13 mouse cellular contexts compared by ENCODE assay signal in genomic region chr1:152164843-152165489, GRCm38 (mm10).
DNase-seq lines count a peak whose midpoint lies in the region; ATAC-seq and TF ChIP-seq lines count a peak whose summit lies in the region.
"Had no signal": no experiment of that assay in that cellular context is flagged by ENCODE, and none has a peak within 500 bp of the region (broad histone marks: within the 10 kb centered on the region; RNA-seq: fewer than 3 reads in every experiment).

No protein-coding gene starts in this region.

- no peaks in the 10 kb centered on the region for H3K27me3 ChIP-seq in intestine, embryonic 16.5 days (replicated peaks; ENCODE audit: control insufficient read depth, insufficient read depth, low read length)
- H3K27me3 ChIP-seq in intestine, postnatal 0 days (replicated peaks; ENCODE audit: control insufficient read depth, insufficient read depth, low read length): no peaks in the 10 kb centered on the region
- H3K27me3 ChIP-seq in hindbrain, embryonic 10.5 days (ENCODE audit: insufficient read depth, poor library complexity, severe bottlenecking): no peaks in the 10 kb centered on the region
- H3K27me3 ChIP-seq in midbrain, embryonic 16.5 days (ENCODE audit: control insufficient read depth, insufficient read depth, low read depth, low read length): no peaks in the 10 kb centered on the region
- H3K27me3 ChIP-seq: embryonic facial prominence, embryonic 15.5 days had no signal

- 0 out of 2 replicates have a peak overlapping the region, but pooled peaks have one; percentile 14 for H3K27ac ChIP-seq in intestine, embryonic 16.5 days (ENCODE audit: low read length)
- no peak overlapping the region for H3K27ac ChIP-seq in intestine, postnatal 0 days (ENCODE audit: low read depth, low read length)
- peak overlapping the region; percentile 82 for H3K27ac ChIP-seq in hindbrain, embryonic 10.5 days
- peak overlapping the region; percentile 48 for H3K27ac ChIP-seq in midbrain, embryonic 16.5 days (ENCODE audit: low read length)
- H3K27ac ChIP-seq: embryonic facial prominence, embryonic 15.5 days; left cerebral cortex, adult 2 months; macrophage had no signal

- H3K36me3 ChIP-seq in intestine, embryonic 16.5 days (ENCODE audit: control insufficient read depth, insufficient read depth, low read length): no peaks in the 10 kb centered on the region
- no peaks in the 10 kb centered on the region for H3K36me3 ChIP-seq in intestine, postnatal 0 days (ENCODE audit: control insufficient read depth, insufficient read depth)
- H3K36me3 ChIP-seq in hindbrain, embryonic 10.5 days: no peaks in the 10 kb centered on the region
- no peaks in the 10 kb centered on the region for H3K36me3 ChIP-seq in midbrain, embryonic 16.5 days (ENCODE audit: control insufficient read depth, insufficient read depth, low read length)
- H3K36me3 ChIP-seq: embryonic facial prominence, embryonic 15.5 days had no signal

- no peak for ATAC-seq in intestine, embryonic 16.5 days
- ATAC-seq in intestine, postnatal 0 days: no peak
- peak; percentile 61 for ATAC-seq in midbrain, embryonic 16.5 days

- H3K9me3 ChIP-seq in intestine, embryonic 16.5 days (ENCODE audit: control insufficient read depth, low read length): no peaks in the 10 kb centered on the region
- H3K9me3 ChIP-seq in intestine, postnatal 0 days (ENCODE audit: control insufficient read depth): no peaks in the 10 kb centered on the region
- H3K9me3 ChIP-seq in hindbrain, embryonic 10.5 days: no peaks in the 10 kb centered on the region
- no peaks in the 10 kb centered on the region for H3K9me3 ChIP-seq in midbrain, embryonic 16.5 days (replicated peaks; ENCODE audit: control insufficient read depth, low read length, poor library complexity, severe bottlenecking)
- H3K9me3 ChIP-seq: embryonic facial prominence, embryonic 15.5 days had no signal

- no peak overlapping the region for H3K9ac ChIP-seq in intestine, embryonic 16.5 days (ENCODE audit: low read depth, low read length)
- no peak overlapping the region for H3K9ac ChIP-seq in intestine, postnatal 0 days (ENCODE audit: low read depth, low read length)
- no peak overlapping the region for H3K9ac ChIP-seq in midbrain, embryonic 16.5 days (ENCODE audit: low read depth, low read length)
- H3K9ac ChIP-seq: embryonic facial prominence, embryonic 15.5 days had no signal

- DNase-seq in cerebellum, postnatal 25 days: peak; percentile 25 to 28
- DNase-seq in hindbrain, embryonic 10.5 days (ENCODE audit: low spot score): peak; percentile 8
- no peak for DNase-seq in adrenal gland, postnatal 25 days
- DNase-seq in testis, postnatal 10 days (ENCODE audit: low spot score): no peak
- DNase-seq in urinary bladder, adult 18-20 months (ENCODE audit: low spot score in 2 of 2): no peak
- DNase-seq: adrenal gland, postnatal 36 days; thymus, postnatal 25 days had no signal

- no peak overlapping the region for H3K4me3 ChIP-seq in intestine, embryonic 16.5 days (ENCODE audit: low read length)
- no peak overlapping the region for H3K4me3 ChIP-seq in intestine, postnatal 0 days (ENCODE audit: low read depth, low read length)
- H3K4me3 ChIP-seq in hindbrain, embryonic 10.5 days: no peak overlapping the region
- H3K4me3 ChIP-seq in midbrain, embryonic 16.5 days (ENCODE audit: low read depth, low read length): no peak overlapping the region
- H3K4me3 ChIP-seq: embryonic facial prominence, embryonic 15.5 days; left cerebral cortex, adult 2 months had no signal

- no peak for TF ChIP-seq CTCF in intestine, postnatal 0 days (IDR thresholded peaks at IDR 0.05; ENCODE audit: low read depth)

- WGBS in intestine, embryonic 16.5 days: 56% methylated on average over 12 of the region's 12 CpGs
- WGBS in intestine, postnatal 0 days: 64% methylated on average over 12 of the region's 12 CpGs
- WGBS in hindbrain, embryonic 10.5 days: 60% methylated on average over 12 of the region's 12 CpGs
- WGBS in midbrain, embryonic 16.5 days: 20% methylated on average over 12 of the region's 12 CpGs

- peaks cover 2% of the 10 kb centered on the region; the same call in 1 of the 2 replicates for H3K4me1 ChIP-seq in intestine, embryonic 16.5 days (ENCODE audit: control insufficient read depth, insufficient read depth, low read length)
- no peaks in the 10 kb centered on the region for H3K4me1 ChIP-seq in intestine, postnatal 0 days (replicated peaks; ENCODE audit: control insufficient read depth, insufficient read depth, low read length)
- peaks cover 24% of the 10 kb centered on the region for H3K4me1 ChIP-seq in hindbrain, embryonic 10.5 days (replicated peaks)
- H3K4me1 ChIP-seq in midbrain, embryonic 16.5 days (ENCODE audit: control insufficient read depth, insufficient read depth, low read length): peaks cover 8% of the 10 kb centered on the region

- no peak overlapping the region for H3K4me2 ChIP-seq in intestine, embryonic 16.5 days (ENCODE audit: low read depth, low read length)
- H3K4me2 ChIP-seq in intestine, postnatal 0 days (replicated peaks; ENCODE audit: low read depth): no peak overlapping the region
- no peak overlapping the region for H3K4me2 ChIP-seq in midbrain, embryonic 16.5 days (ENCODE audit: low read length)
- H3K4me2 ChIP-seq: embryonic facial prominence, embryonic 15.5 days had no signal

Comparison
In these comparisons a context has a peak if more than half of its experiments do, and no peak if none do; other contexts are left out.
1. DNase-seq: peak in cerebellum, postnatal 25 days (2 of 2) and hindbrain, embryonic 10.5 days (single experiment); none in adrenal gland, postnatal 25 days (single experiment), testis, postnatal 10 days (single experiment) and urinary bladder, adult 18-20 months (0 of 2).